Mouse (Mus musculus) liver, adult 2 months (tissue): ENCODE measurements around the gene Agbl3.

Experiments
- CTCF ChIP-seq: fragments of 200-500 bp; IDR thresholded peaks from 2 replicates; pipeline ENCODE4 v1.5.1; 2011; ENCODE audit warnings: low read depth, low read length, control low read depth
- POLR2A ChIP-seq: fragments of 200-500 bp; IDR thresholded peaks from 2 replicates; pipeline ENCODE4 v1.6.1; 2011; ENCODE audit warnings: low read length, control low read depth; ENCODE audit not compliant: insufficient read depth; ENCODE audit errors: extremely low read depth

GRCm38 (mm10) chr6:34754448-34754847 is 25.8 kb upstream of the Agbl3 start:
- TF ChIP-seq CTCF, result no peak
- TF ChIP-seq POLR2A, result no peak
